Mouse (Mus musculus): ENCODE measurements around the gene Cyp11a1. TPM values are rescaled to one million over a fixed set of nuclear protein-coding genes. Genes with fewer than 3 reads are reported as not detected.

Cyp11a1 gene
- polyA plus RNA-seq, 1 experiment from 2014 or later: 1.0 TPM

- Histone ChIP-seq H3K4me3 (ENCODE audit: low read depth, low read length) (no peak overlapping the region), H3K4me1 (replicated peaks; ENCODE audit: control insufficient read depth, insufficient read depth) (no peaks in the 10 kb centered on the region), H3K36me3 (ENCODE audit: control insufficient read depth, insufficient read depth, low read length) (no peaks in the 10 kb centered on the region), H3K9me3 (ENCODE audit: control insufficient read depth, low read length) (no peaks in the 10 kb centered on the region), H3K4me2 (replicated peaks; ENCODE audit: low read depth) (no peak overlapping the region), H3K27me3 (ENCODE audit: control insufficient read depth, insufficient read depth, low read length) (no peaks in the 10 kb centered on the region), H3K27ac (replicated peaks) (no peak overlapping the region), H3K9ac (ENCODE audit: low read length) (no peak overlapping the region)
- 67% methylated on average over 10 of the region's 10 CpGs for WGBS
- TF ChIP-seq EP300 (optimal IDR thresholded peaks at IDR 0.05): no peak
- TF ChIP-seq CTCF (IDR thresholded peaks at IDR 0.05; ENCODE audit: low read depth): no peak
- no peak for ATAC-seq (ENCODE audit: low FRiP score, low TSS enrichment)
- no peak for DNase-seq (ENCODE audit: low spot score)
Observed at GRCm38 (mm10) chr9:58047061-58047460, 40.9 kb downstream of the Cyp11a1 start.

- Histone ChIP-seq H3K27ac (replicated peaks) (no peak overlapping the region), H3K9ac (ENCODE audit: low read length) (no peak overlapping the region), H3K4me2 (replicated peaks; ENCODE audit: low read depth) (no peak overlapping the region), H3K9me3 (ENCODE audit: control insufficient read depth, low read length) (no peaks in the 10 kb centered on the region), H3K36me3 (ENCODE audit: control insufficient read depth, insufficient read depth, low read length) (no peaks in the 10 kb centered on the region), H3K4me3 (ENCODE audit: low read depth, low read length) (no peak overlapping the region), H3K27me3 (ENCODE audit: control insufficient read depth, insufficient read depth, low read length) (no peaks in the 10 kb centered on the region), H3K4me1 (replicated peaks; ENCODE audit: control insufficient read depth, insufficient read depth) (no peaks in the 10 kb centered on the region)
- TF ChIP-seq CTCF (IDR thresholded peaks at IDR 0.05; ENCODE audit: low read depth) (no peak), EP300 (optimal IDR thresholded peaks at IDR 0.05) (no peak)
- 13% methylated on average over 6 of the region's 6 CpGs for WGBS
- ATAC-seq (ENCODE audit: low FRiP score, low TSS enrichment): no peak
- DNase-seq (ENCODE audit: low spot score): no peak
Observed at GRCm38 (mm10) chr9:58048621-58049020, 42.4 kb downstream of the Cyp11a1 start.

- H3K9ac ChIP-seq (ENCODE audit: low read length): no peak overlapping the region
- DNase-seq (ENCODE audit: low spot score): no peak
- no peaks in the 10 kb centered on the region for H3K27me3 ChIP-seq (ENCODE audit: control insufficient read depth, insufficient read depth, low read length)
- ATAC-seq (ENCODE audit: low FRiP score, low TSS enrichment): no peak
- H3K4me2 ChIP-seq (replicated peaks; ENCODE audit: low read depth): no peak overlapping the region
- TF ChIP-seq CTCF (IDR thresholded peaks at IDR 0.05; ENCODE audit: low read depth) (no peak), EP300 (optimal IDR thresholded peaks at IDR 0.05) (no peak)
- WGBS: 63% methylated on average over 6 of the region's 6 CpGs
- H3K4me3 ChIP-seq (ENCODE audit: low read depth, low read length): no peak overlapping the region
- no peaks in the 10 kb centered on the region for H3K9me3 ChIP-seq (ENCODE audit: control insufficient read depth, low read length)
- no peak overlapping the region for H3K27ac ChIP-seq (replicated peaks)
- H3K36me3 ChIP-seq (ENCODE audit: control insufficient read depth, insufficient read depth, low read length): no peaks in the 10 kb centered on the region
- no peaks in the 10 kb centered on the region for H3K4me1 ChIP-seq (replicated peaks; ENCODE audit: control insufficient read depth, insufficient read depth)
Observed at GRCm38 (mm10) chr9:58049186-58049585, 43.0 kb downstream of the Cyp11a1 start.

- TF ChIP-seq EP300 (optimal IDR thresholded peaks at IDR 0.05): no peak
- TF ChIP-seq CTCF (IDR thresholded peaks at IDR 0.05; ENCODE audit: low read depth): no peak
- 72% methylated on average over 7 of the region's 7 CpGs for WGBS
Observed at GRCm38 (mm10) chr9:58049861-58050260, 43.6 kb downstream of the Cyp11a1 start.

GRCm38 (mm10) chr9:58051937-58052336, 45.7 kb downstream of the Cyp11a1 start:
- no peaks in the 10 kb centered on the region for H3K36me3 ChIP-seq (ENCODE audit: control insufficient read depth, insufficient read depth, low read length)
- no peak overlapping the region for H3K4me2 ChIP-seq (replicated peaks; ENCODE audit: low read depth)
- no peak overlapping the region for H3K9ac ChIP-seq (ENCODE audit: low read length)
- DNase-seq (ENCODE audit: low spot score) (no peak), ATAC-seq (ENCODE audit: low FRiP score, low TSS enrichment) (no peak)
- H3K4me1 ChIP-seq (replicated peaks; ENCODE audit: control insufficient read depth, insufficient read depth): no peaks in the 10 kb centered on the region
- peak; percentile 64 for TF ChIP-seq CTCF (IDR thresholded peaks at IDR 0.05; ENCODE audit: low read depth)
- no peak for TF ChIP-seq EP300 (optimal IDR thresholded peaks at IDR 0.05)
- no peaks in the 10 kb centered on the region for H3K27me3 ChIP-seq (ENCODE audit: control insufficient read depth, insufficient read depth, low read length)
- no peaks in the 10 kb centered on the region for H3K9me3 ChIP-seq (ENCODE audit: control insufficient read depth, low read length)
- no peak overlapping the region for H3K4me3 ChIP-seq (ENCODE audit: low read depth, low read length)
- 25% methylated on average over 5 of the region's 5 CpGs for WGBS
- H3K27ac ChIP-seq (replicated peaks): no peak overlapping the region

More at GRCm38 (mm10) chr9:58049861-58050260, 43.6 kb downstream of the Cyp11a1 start:
- Histone ChIP-seq H3K9ac (ENCODE audit: low read length) (no peak overlapping the region), H3K36me3 (ENCODE audit: control insufficient read depth, insufficient read depth, low read length) (no peaks in the 10 kb centered on the region), H3K4me1 (replicated peaks; ENCODE audit: control insufficient read depth, insufficient read depth) (no peaks in the 10 kb centered on the region), H3K27ac (replicated peaks) (no peak overlapping the region), H3K4me3 (ENCODE audit: low read depth, low read length) (no peak overlapping the region), H3K4me2 (replicated peaks; ENCODE audit: low read depth) (no peak overlapping the region), H3K27me3 (ENCODE audit: control insufficient read depth, insufficient read depth, low read length) (no peaks in the 10 kb centered on the region), H3K9me3 (ENCODE audit: control insufficient read depth, low read length) (no peaks in the 10 kb centered on the region)
- ATAC-seq (ENCODE audit: low FRiP score, low TSS enrichment): peak; percentile 63
- no peak for DNase-seq (ENCODE audit: low spot score)

GRCm38 (mm10) chr9:58053102-58053501, 46.9 kb downstream of the Cyp11a1 start:
- TF ChIP-seq EP300 (optimal IDR thresholded peaks at IDR 0.05) (no peak), CTCF (IDR thresholded peaks at IDR 0.05; ENCODE audit: low read depth) (peak; percentile 86)
- Histone ChIP-seq H3K9ac (ENCODE audit: low read length) (no peak overlapping the region), H3K4me3 (ENCODE audit: low read depth, low read length) (no peak overlapping the region), H3K4me2 (replicated peaks; ENCODE audit: low read depth) (no peak overlapping the region), H3K4me1 (replicated peaks; ENCODE audit: control insufficient read depth, insufficient read depth) (no peaks in the 10 kb centered on the region), H3K27me3 (ENCODE audit: control insufficient read depth, insufficient read depth, low read length) (no peaks in the 10 kb centered on the region), H3K27ac (replicated peaks) (no peak overlapping the region), H3K36me3 (ENCODE audit: control insufficient read depth, insufficient read depth, low read length) (no peaks in the 10 kb centered on the region), H3K9me3 (ENCODE audit: control insufficient read depth, low read length) (no peaks in the 10 kb centered on the region)
- WGBS: 18% methylated on average over 3 of the region's 3 CpGs
- ATAC-seq (ENCODE audit: low FRiP score, low TSS enrichment): no peak
- DNase-seq (ENCODE audit: low spot score): peak; percentile 53

All from stomach, postnatal 0 days (tissue).